Mouse (Mus musculus) limb, embryonic 11.5 days (tissue): Measurements from ENCODE around the gene Mcoln2. TPM values are rescaled to one million over a fixed set of nuclear protein-coding genes. Genes with fewer than 3 reads are reported as not detected.

Experiments used
- ATAC-seq: fragments of 200-750 bp; cut with Nextera tagmentation; 2 replicates; pipeline ENCODE4 v1.8.0; 2017; ENCODE audit warnings: low read depth; ENCODE audit not compliant: insufficient number of reproducible peaks, low FRiP score, low TSS enrichment
- DNase-seq: peaks from one replicate; pipeline ENCODE4 v3.0.0-alpha.2; 2015; ENCODE audit warnings: low spot score
- H3K27ac ChIP-seq: fragments of 300-500 bp; sonication (generic); replicated peaks from 2 replicates; pipeline ENCODE4 v1.5.1; 2014; ENCODE audit warnings: low read depth, mild to moderate bottlenecking, low read length
- H3K27me3 ChIP-seq: fragments of 300-500 bp; sonication (generic); 2 replicates; pipeline ENCODE4 v1.6.1; 2014; ENCODE audit warnings: mild to moderate bottlenecking, low read length, mixed read lengths; ENCODE audit not compliant: control insufficient read depth, insufficient read depth
- H3K36me3 ChIP-seq: fragments of 300-500 bp; sonication (generic); 2 replicates; pipeline ENCODE4 v1.6.1; 2014; ENCODE audit warnings: mild to moderate bottlenecking, low read length, moderate library complexity, mixed read lengths; ENCODE audit not compliant: control insufficient read depth, insufficient read depth
- H3K4me1 ChIP-seq: fragments of 300-500 bp; sonication (generic); 2 replicates; pipeline ENCODE4 v1.6.1; 2014; ENCODE audit warnings: low read length, mixed read lengths; ENCODE audit not compliant: control insufficient read depth, insufficient read depth
- H3K4me2 ChIP-seq: fragments of 300-500 bp; sonication (generic); 2 replicates; pipeline ENCODE4 v1.6.1; 2014; ENCODE audit warnings: low read depth, mild to moderate bottlenecking, moderate library complexity; ENCODE audit not compliant: severe bottlenecking
- H3K4me3 ChIP-seq: fragments of 300-500 bp; sonication (generic); 2 replicates; pipeline ENCODE4 v1.5.1; 2014; ENCODE audit warnings: low read depth, low read length
- H3K9ac ChIP-seq: fragments of 300-500 bp; sonication (generic); 2 replicates; pipeline ENCODE4 v1.6.1; 2014; ENCODE audit warnings: mild to moderate bottlenecking, low read length
- H3K9me3 ChIP-seq: fragments of 300-500 bp; sonication (generic); 2 replicates; pipeline ENCODE4 v1.6.1; 2016; ENCODE audit warnings: low read length; ENCODE audit not compliant: control insufficient read depth
- WGBS: fragments of 180-500 bp; shearing (Covaris S2); extraction: QIAGEN DNeasy Blood & Tissue Kit; methylation state at CpG from one replicate; pipeline ENCODE4 v1.1.7; 2014; 5-methylcytosine and 5-hydroxymethylcytosine counted together
- polyA plus RNA-seq: library from polyadenylated mRNA; unstranded; fragments of >200 nt; fragmentation: Nextera tagmentation; extraction: Ambion mirVana; gene quantifications from 2 replicates; pipeline ENCODE4 v1.2.1, GENCODE M21; 2014

The Mcoln2 gene
- polyA plus RNA-seq, 1 experiment from 2014 or later, result 0.63 TPM

GRCm38 (mm10) chr3:146135417-146135816 is 14.2 kb upstream of the Mcoln2 start:
- Histone ChIP-seq H3K9me3 (no peaks in the 10 kb centered on the region), H3K9ac (no peak overlapping the region), H3K27me3 (no peaks in the 10 kb centered on the region), H3K4me2 (no peak overlapping the region), H3K27ac (no peak overlapping the region), H3K4me3 (no peak overlapping the region), H3K4me1 (no peaks in the 10 kb centered on the region), H3K36me3 (no peaks in the 10 kb centered on the region; the same call in 1 of the 2 replicates)
- ATAC-seq, result no peak
- 93% methylated on average over 2 of the region's 2 CpGs for WGBS
- DNase-seq, result no peak

GRCm38 (mm10) chr3:146136422-146136821 is 13.2 kb upstream of the Mcoln2 start:
- ATAC-seq (no peak), DNase-seq (peak; percentile 42)
- Histone ChIP-seq H3K4me1 (no peaks in the 10 kb centered on the region), H3K9me3 (no peaks in the 10 kb centered on the region), H3K36me3 (no peaks in the 10 kb centered on the region), H3K9ac (no peak overlapping the region), H3K27me3 (no peaks in the 10 kb centered on the region), H3K4me2 (no peak overlapping the region), H3K4me3 (no peak overlapping the region), H3K27ac (no peak overlapping the region)
- WGBS, result 30% methylated on average over 10 of the region's 10 CpGs

GRCm38 (mm10) chr3:146140276-146140675 is 9.4 kb upstream of the Mcoln2 start:
- Histone ChIP-seq H3K36me3 (no peaks in the 10 kb centered on the region), H3K4me2 (no peak overlapping the region), H3K9ac (no peak overlapping the region), H3K4me1 (no peaks in the 10 kb centered on the region), H3K27me3 (no peaks in the 10 kb centered on the region), H3K9me3 (no peaks in the 10 kb centered on the region), H3K4me3 (no peak overlapping the region), H3K27ac (no peak overlapping the region)
- ATAC-seq (no peak), DNase-seq (no peak)
- WGBS, result 93% methylated on average over 7 of the region's 7 CpGs

DNA sequence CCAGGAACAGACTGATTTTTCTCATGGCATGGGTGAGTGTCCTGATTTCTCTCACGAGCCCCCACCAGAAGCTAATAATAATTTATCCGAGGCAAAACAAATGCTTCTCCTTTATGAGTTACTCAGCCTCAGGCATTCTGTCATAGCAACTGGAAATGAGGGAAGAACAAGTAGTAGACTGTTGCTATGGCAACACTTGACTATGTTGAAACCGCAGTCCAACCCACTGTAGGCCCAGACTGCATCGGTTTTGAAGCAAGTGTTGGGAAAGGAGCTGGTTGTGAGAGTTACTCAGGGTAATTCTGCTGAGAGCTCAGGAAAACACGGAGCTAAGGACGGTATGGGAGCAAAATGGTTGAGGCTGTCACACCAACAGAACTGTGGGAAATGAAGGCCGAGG is 7.1 kb upstream of the Mcoln2 start:
- WGBS, result 91% methylated on average over 7 of the region's 7 CpGs

GRCm38 (mm10) chr3:146145501-146145900 is 4.1 kb upstream of the Mcoln2 start:
- no peak overlapping the region for H3K27ac ChIP-seq
- no peak overlapping the region for H3K4me3 ChIP-seq
- H3K36me3 ChIP-seq, result no peaks in the 10 kb centered on the region
- H3K27me3 ChIP-seq, result no peaks in the 10 kb centered on the region
- H3K9ac ChIP-seq, result no peak overlapping the region
- WGBS, result 58% methylated on average over 5 of the region's 5 CpGs
- DNase-seq (no peak), ATAC-seq (no peak)
- H3K9me3 ChIP-seq, result no peaks in the 10 kb centered on the region
- H3K4me1 ChIP-seq, result peaks cover 5% of the 10 kb centered on the region; the same call in 1 of the 2 replicates
- no peak overlapping the region for H3K4me2 ChIP-seq

More for the DNA sequence above, 7.1 kb upstream of the Mcoln2 start:
- Histone ChIP-seq H3K4me1 (no peaks in the 10 kb centered on the region), H3K9me3 (no peaks in the 10 kb centered on the region), H3K27ac (no peak overlapping the region), H3K36me3 (no peaks in the 10 kb centered on the region), H3K27me3 (no peaks in the 10 kb centered on the region), H3K4me2 (no peak overlapping the region), H3K4me3 (no peak overlapping the region), H3K9ac (no peak overlapping the region)
- ATAC-seq (no peak), DNase-seq (no peak)

DNA sequence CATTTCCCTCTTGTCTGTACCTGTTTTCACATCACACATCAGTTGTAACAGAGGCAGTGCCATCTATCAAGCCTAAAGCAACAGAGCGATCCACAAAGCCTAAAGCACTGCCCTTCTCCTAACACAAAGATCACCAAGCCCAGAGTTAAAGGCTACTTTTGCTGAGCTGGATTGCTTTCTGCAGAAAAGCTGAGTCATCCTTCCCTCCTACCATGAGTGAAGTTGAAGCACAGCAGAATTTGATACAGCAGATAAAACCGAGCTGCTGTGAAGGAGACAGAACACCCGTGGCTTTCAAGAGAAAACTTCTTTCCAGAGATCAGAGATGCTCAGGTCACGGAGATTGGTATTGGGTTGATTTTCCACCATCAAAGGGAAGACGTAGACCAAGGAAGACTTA is 3.5 kb upstream of the Mcoln2 start:
- Histone ChIP-seq H3K4me1 (peaks cover 5% of the 10 kb centered on the region; the same call in 1 of the 2 replicates), H3K4me2 (no peak overlapping the region), H3K9ac (no peak overlapping the region), H3K27ac (no peak overlapping the region), H3K4me3 (no peak overlapping the region), H3K9me3 (no peaks in the 10 kb centered on the region), H3K36me3 (no peaks in the 10 kb centered on the region), H3K27me3 (no peaks in the 10 kb centered on the region)
- 77% methylated on average over 5 of the region's 5 CpGs for WGBS
- no peak for ATAC-seq
- DNase-seq, result no peak

- DNase-seq (peak; percentile 61), ATAC-seq (peak; percentile 28; the same call in 1 of the 2 replicates)
- Histone ChIP-seq H3K9me3 (no peaks in the 10 kb centered on the region), H3K4me3 (peak overlapping the region; percentile 40), H3K36me3 (no peaks in the 10 kb centered on the region), H3K4me2 (peak overlapping the region; percentile 92), H3K27me3 (no peaks in the 10 kb centered on the region), H3K4me1 (peaks cover 11% of the 10 kb centered on the region), H3K9ac (peak overlapping the region; percentile 49), H3K27ac (no peak overlapping the region)
- WGBS, result 1% methylated on average over 26 of the region's 26 CpGs
Measured at GRCm38 (mm10) chr3:146150058-146150400, 396 bp downstream of the Mcoln2 start.

DNA sequence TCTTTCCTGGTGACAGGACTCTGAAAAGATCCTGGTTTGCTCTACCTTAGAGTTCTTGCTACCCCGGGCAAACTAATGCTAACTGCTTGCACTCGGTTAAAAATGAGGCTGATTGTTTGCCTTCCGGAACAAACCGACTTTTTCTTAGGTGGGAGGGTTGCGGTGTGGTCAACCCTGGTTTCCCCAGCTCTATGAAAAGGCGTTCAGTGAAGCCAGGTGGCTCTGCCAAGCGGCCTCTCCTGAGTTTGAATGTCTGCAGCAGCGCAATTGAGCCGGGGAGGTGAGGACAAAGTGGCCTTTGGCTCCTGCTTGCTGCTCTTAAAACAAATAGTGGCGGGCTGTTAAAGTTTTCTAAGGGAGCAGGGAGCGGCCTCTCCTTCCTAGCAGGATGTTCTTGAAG is 927 bp downstream of the Mcoln2 start:
- Histone ChIP-seq H3K4me3 (peak overlapping the region; percentile 40; the same call in 1 of the 2 replicates), H3K27ac (no peak overlapping the region), H3K9me3 (no peaks in the 10 kb centered on the region), H3K9ac (no peak overlapping the region), H3K36me3 (no peaks in the 10 kb centered on the region), H3K4me2 (peak overlapping the region; percentile 92), H3K4me1 (peaks cover 11% of the 10 kb centered on the region), H3K27me3 (no peaks in the 10 kb centered on the region)
- ATAC-seq (no peak), DNase-seq (peak; percentile 47)
- 16% methylated on average over 11 of the region's 11 CpGs for WGBS

- H3K4me3 ChIP-seq, result no peak overlapping the region
- H3K9me3 ChIP-seq, result no peaks in the 10 kb centered on the region
- H3K27me3 ChIP-seq, result no peaks in the 10 kb centered on the region
- ATAC-seq, result no peak
- no peak overlapping the region for H3K9ac ChIP-seq
- H3K4me1 ChIP-seq, result peaks cover 11% of the 10 kb centered on the region
- H3K4me2 ChIP-seq, result no peak overlapping the region
- DNase-seq, result no peak
- H3K36me3 ChIP-seq, result no peaks in the 10 kb centered on the region
- 91% methylated on average over 10 of the region's 10 CpGs for WGBS
- no peak overlapping the region for H3K27ac ChIP-seq
Measured at GRCm38 (mm10) chr3:146151328-146151727, 1.7 kb downstream of the Mcoln2 start.
